Mouse (Mus musculus) midbrain, embryonic 15.5 days (tissue): ENCODE measurements around the gene Pgap1. TPM values are rescaled to one million over a fixed set of nuclear protein-coding genes. Genes with fewer than 3 reads are reported as not detected.

Source experiments
- ATAC-seq: fragments of 200-750 bp; cut with Nextera tagmentation; replicated peaks from 2 replicates; pipeline ENCODE4 v1.8.0; 2017; ENCODE audit warnings: moderate TSS enrichment
- H3K27ac ChIP-seq: fragments of 300-500 bp; sonication (generic); 2 replicates; pipeline ENCODE4 v1.5.1; 2015; ENCODE audit warnings: mild to moderate bottlenecking, inconsistent platforms
- H3K27me3 ChIP-seq: fragments of 300-500 bp; sonication (generic); replicated peaks from 2 replicates; pipeline ENCODE4 v1.6.1; 2015; ENCODE audit warnings: inconsistent platforms
- H3K36me3 ChIP-seq: fragments of 300-500 bp; sonication (generic); replicated peaks from 2 replicates; pipeline ENCODE4 v1.6.1; 2015; ENCODE audit warnings: inconsistent platforms
- H3K4me1 ChIP-seq: fragments of 300-500 bp; sonication (generic); 2 replicates; pipeline ENCODE4 v1.6.1; 2015; ENCODE audit warnings: inconsistent platforms
- H3K4me2 ChIP-seq: fragments of 300-500 bp; sonication (generic); 2 replicates; pipeline ENCODE4 v1.6.1; 2015; ENCODE audit warnings: inconsistent platforms, mild to moderate bottlenecking, moderate library complexity
- H3K4me3 ChIP-seq: fragments of 300-500 bp; sonication (generic); 2 replicates; pipeline ENCODE4 v1.5.1; 2015; ENCODE audit warnings: mild to moderate bottlenecking, inconsistent platforms
- H3K9ac ChIP-seq: fragments of 300-500 bp; sonication (generic); 2 replicates; pipeline ENCODE4 v1.6.1; 2015; ENCODE audit warnings: mild to moderate bottlenecking, inconsistent platforms
- H3K9me3 ChIP-seq: fragments of 300-500 bp; sonication (generic); 2 replicates; pipeline ENCODE4 v1.6.1; 2016; ENCODE audit warnings: inconsistent platforms
- WGBS: fragments of 180-500 bp; shearing (Covaris S2); methylation state at CpG from one replicate; pipeline ENCODE4 v1.1.7; 2015; ENCODE audit warnings: mixed read lengths; 5-methylcytosine and 5-hydroxymethylcytosine counted together
- polyA plus RNA-seq: library from polyadenylated mRNA; unstranded; fragments of >200 nt; fragmentation: Nextera tagmentation; extraction: Ambion mirVana; gene quantifications from 2 replicates; pipeline ENCODE4 v1.2.1, GENCODE M21; 2015

The Pgap1 gene
- polyA plus RNA-seq, 1 experiment from 2014 or later, result 33.6 TPM

GRCm38 (mm10) chr1:54578358-54579184 is 21.1 kb upstream of the Pgap1 start:
- peak; percentile 85 for ATAC-seq
- Histone ChIP-seq H3K36me3 (no peaks in the 10 kb centered on the region), H3K27me3 (no peaks in the 10 kb centered on the region), H3K4me3 (0 out of 2 replicates have a peak overlapping the region, but pooled peaks have one; percentile 14), H3K4me2 (peak overlapping the region; percentile 44), H3K9ac (no peak overlapping the region), H3K4me1 (peaks cover 5% of the 10 kb centered on the region), H3K9me3 (no peaks in the 10 kb centered on the region), H3K27ac (peak overlapping the region; percentile 78)
- 13% methylated on average over 8 of the region's 8 CpGs for WGBS

GRCm38 (mm10) chr1:54569102-54569501 is 11.6 kb upstream of the Pgap1 start:
- no peak overlapping the region for H3K4me2 ChIP-seq
- no peaks in the 10 kb centered on the region for H3K36me3 ChIP-seq
- no peaks in the 10 kb centered on the region for H3K27me3 ChIP-seq
- H3K9ac ChIP-seq, result no peak overlapping the region
- no peak overlapping the region for H3K4me3 ChIP-seq
- ATAC-seq, result no peak
- no peaks in the 10 kb centered on the region for H3K4me1 ChIP-seq
- 81% methylated on average over 2 of the region's 2 CpGs for WGBS
- no peak overlapping the region for H3K27ac ChIP-seq
- H3K9me3 ChIP-seq, result no peaks in the 10 kb centered on the region

- Histone ChIP-seq H3K27me3 (no peaks in the 10 kb centered on the region), H3K27ac (no peak overlapping the region), H3K9me3 (no peaks in the 10 kb centered on the region), H3K36me3 (no peaks in the 10 kb centered on the region), H3K9ac (no peak overlapping the region), H3K4me3 (no peak overlapping the region), H3K4me2 (no peak overlapping the region), H3K4me1 (no peaks in the 10 kb centered on the region)
- no peak for ATAC-seq
- WGBS, result 94% methylated on average over 6 of the region's 6 CpGs
These were observed 6.4 kb upstream of the Pgap1 start for GRCm38 (mm10) chr1:54563923-54564322.

GRCm38 (mm10) chr1:54556586-54557221 is 780 bp downstream of the Pgap1 start:
- Histone ChIP-seq H3K9ac (peak overlapping the region; percentile 90), H3K36me3 (no peaks in the 10 kb centered on the region), H3K4me2 (peak overlapping the region; percentile 69), H3K4me1 (peaks cover 23% of the 10 kb centered on the region), H3K4me3 (peak overlapping the region; percentile 91), H3K27ac (peak overlapping the region; percentile 92), H3K9me3 (no peaks in the 10 kb centered on the region), H3K27me3 (no peaks in the 10 kb centered on the region)
- 1% methylated on average over 18 of the region's 18 CpGs for WGBS
- peak; percentile 9; the same call in 1 of the 2 replicates for ATAC-seq

GRCm38 (mm10) chr1:54555364-54556140 is 1.9 kb downstream of the Pgap1 start:
- no peaks in the 10 kb centered on the region for H3K27me3 ChIP-seq
- peaks cover 23% of the 10 kb centered on the region for H3K4me1 ChIP-seq
- H3K4me3 ChIP-seq, result peak overlapping the region; percentile 35
- no peak overlapping the region for H3K27ac ChIP-seq
- no peak overlapping the region for H3K9ac ChIP-seq
- H3K36me3 ChIP-seq, result peaks cover 3% of the 10 kb centered on the region; the same call in 1 of the 2 replicates
- WGBS, result 25% methylated on average over 4 of the region's 4 CpGs
- peak overlapping the region; percentile 69 for H3K4me2 ChIP-seq
- H3K9me3 ChIP-seq, result no peaks in the 10 kb centered on the region
- ATAC-seq, result no peak

- 97% methylated on average over 2 of the region's 2 CpGs for whole genome bisulfite sequencing
- Histone ChIP-seq H3K27ac (no peak overlapping the region), H3K36me3 (peaks cover 10% of the 10 kb centered on the region), H3K4me1 (peaks cover 20% of the 10 kb centered on the region), H3K4me2 (no peak overlapping the region), H3K9me3 (no peaks in the 10 kb centered on the region), H3K9ac (no peak overlapping the region), H3K27me3 (no peaks in the 10 kb centered on the region), H3K4me3 (no peak overlapping the region)
- ATAC-seq, result no peak
These were observed 4.9 kb downstream of the Pgap1 start for GRCm38 (mm10) chr1:54552621-54553020.

- Histone ChIP-seq H3K36me3 (peaks cover 29% of the 10 kb centered on the region), H3K4me2 (no peak overlapping the region), H3K9me3 (no peaks in the 10 kb centered on the region), H3K27ac (no peak overlapping the region), H3K4me3 (no peak overlapping the region), H3K9ac (no peak overlapping the region), H3K4me1 (no peaks in the 10 kb centered on the region), H3K27me3 (no peaks in the 10 kb centered on the region)
- WGBS, result 92% methylated on average over 9 of the region's 9 CpGs
- no peak for ATAC-seq
These were observed 12.3 kb downstream of the Pgap1 start for GRCm38 (mm10) chr1:54545200-54545599.

- Histone ChIP-seq H3K4me2 (no peak overlapping the region), H3K9me3 (no peaks in the 10 kb centered on the region), H3K4me1 (no peaks in the 10 kb centered on the region), H3K9ac (no peak overlapping the region), H3K27ac (no peak overlapping the region), H3K4me3 (no peak overlapping the region), H3K27me3 (no peaks in the 10 kb centered on the region), H3K36me3 (peaks cover 34% of the 10 kb centered on the region)
- WGBS, result 95% methylated on average over 2 of the region's 2 CpGs
- no peak for ATAC-seq
These were observed 14.6 kb downstream of the Pgap1 start for GRCm38 (mm10) chr1:54542920-54543319.

- peaks cover 26% of the 10 kb centered on the region; the same call in 1 of the 2 replicates for H3K36me3 ChIP-seq
- 84% methylated on average over 6 of the region's 6 CpGs for WGBS
These were observed 26.3 kb downstream of the Pgap1 start for GRCm38 (mm10) chr1:54531170-54531569.

GRCm38 (mm10) chr1:54523717-54524116 is 33.8 kb downstream of the Pgap1 start:
- ATAC-seq, result no peak
- no peaks in the 10 kb centered on the region for H3K4me1 ChIP-seq
- no peak overlapping the region for H3K4me3 ChIP-seq
- no peak overlapping the region for H3K9ac ChIP-seq
- WGBS, result 92% methylated on average over 2 of the region's 2 CpGs
- peaks cover 42% of the 10 kb centered on the region for H3K36me3 ChIP-seq
- no peak overlapping the region for H3K4me2 ChIP-seq
- H3K9me3 ChIP-seq, result no peaks in the 10 kb centered on the region
- H3K27ac ChIP-seq, result no peak overlapping the region
- H3K27me3 ChIP-seq, result no peaks in the 10 kb centered on the region

More at GRCm38 (mm10) chr1:54531170-54531569, 26.3 kb downstream of the Pgap1 start:
- H3K27me3 ChIP-seq, result no peaks in the 10 kb centered on the region
- no peak overlapping the region for H3K4me2 ChIP-seq
- H3K4me3 ChIP-seq, result no peak overlapping the region
- H3K27ac ChIP-seq, result no peak overlapping the region
- no peak overlapping the region for H3K9ac ChIP-seq
- no peak for ATAC-seq
- H3K4me1 ChIP-seq, result no peaks in the 10 kb centered on the region
- no peaks in the 10 kb centered on the region for H3K9me3 ChIP-seq

GRCm38 (mm10) chr1:54520062-54520577 is 37.4 kb downstream of the Pgap1 start:
- H3K4me2 ChIP-seq, result no peak overlapping the region
- no peaks in the 10 kb centered on the region for H3K4me1 ChIP-seq
- H3K9me3 ChIP-seq, result no peaks in the 10 kb centered on the region
- 92% methylated on average over 5 of the region's 5 CpGs for WGBS
- H3K27me3 ChIP-seq, result no peaks in the 10 kb centered on the region
- H3K36me3 ChIP-seq, result peaks cover 31% of the 10 kb centered on the region
- H3K9ac ChIP-seq, result no peak overlapping the region
- no peak overlapping the region for H3K4me3 ChIP-seq
- ATAC-seq, result no peak
- H3K27ac ChIP-seq, result no peak overlapping the region

GRCm38 (mm10) chr1:54513836-54514235 is 43.6 kb downstream of the Pgap1 start:
- 92% methylated on average over 1 of the region's 1 CpGs for WGBS
- Histone ChIP-seq H3K27ac (no peak overlapping the region), H3K27me3 (no peaks in the 10 kb centered on the region), H3K9me3 (no peaks in the 10 kb centered on the region), H3K36me3 (peaks cover 21% of the 10 kb centered on the region), H3K4me1 (no peaks in the 10 kb centered on the region), H3K9ac (no peak overlapping the region), H3K4me3 (no peak overlapping the region), H3K4me2 (no peak overlapping the region)
- ATAC-seq, result no peak
